Mouse (Mus musculus): ENCODE measurements at regions not wholly inside any gene's neighbourhood (a gene's known extent, or its start where the extent isn't known, plus 50 kb on each side); places are given as distances from the start of the nearest gene placed in this dataset.

DNA sequence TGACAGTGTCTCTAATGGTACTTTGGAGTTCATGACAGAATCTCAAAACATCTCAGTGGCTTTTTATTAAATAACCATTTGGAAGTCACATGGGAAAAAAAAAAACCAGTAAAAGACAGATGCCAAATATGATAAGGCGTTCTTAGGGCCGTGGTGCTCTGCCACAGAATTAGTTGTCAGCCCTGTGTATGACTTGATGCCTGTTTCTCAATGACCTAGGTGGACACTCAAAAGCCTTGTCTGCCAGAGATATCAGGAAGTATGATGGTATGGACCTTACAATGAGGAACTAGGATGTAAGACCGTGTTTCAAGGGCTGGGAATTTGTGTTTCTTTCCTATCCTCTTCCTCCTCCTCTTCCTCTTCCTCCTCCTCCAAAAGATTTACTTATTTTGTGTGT is 364.9 kb downstream of the Cd83 start:
- Histone ChIP-seq H3K27ac (no peak overlapping the region), H3K4me1 (replicated peaks) (no peaks in the 10 kb centered on the region), H3K27me3 (no peaks in the 10 kb centered on the region), H3K36me3 (no peaks in the 10 kb centered on the region), H3K4me3 (no peak overlapping the region), H3K9me3 (replicated peaks) (no peaks in the 10 kb centered on the region), H3K9ac (no peak overlapping the region), H3K4me2 (no peak overlapping the region)
- WGBS: 73% methylated on average over 3 of the region's 3 CpGs
- no peak for ATAC-seq (replicated peaks; ENCODE audit: insufficient number of reproducible peaks, insufficient read depth, low FRiP score, low read depth)

GRCm38 (mm10) chr13:44151526-44151925 is 367.0 kb downstream of the Cd83 start:
- Histone ChIP-seq H3K9ac (no peak overlapping the region), H3K27ac (no peak overlapping the region), H3K9me3 (replicated peaks) (no peaks in the 10 kb centered on the region), H3K36me3 (no peaks in the 10 kb centered on the region), H3K4me1 (replicated peaks) (peaks cover 2% of the 10 kb centered on the region; the same call in 1 of the 2 replicates), H3K27me3 (no peaks in the 10 kb centered on the region), H3K4me3 (no peak overlapping the region), H3K4me2 (no peak overlapping the region)
- 77% methylated on average over 6 of the region's 6 CpGs for WGBS
- no peak for ATAC-seq (replicated peaks; ENCODE audit: insufficient number of reproducible peaks, insufficient read depth, low FRiP score, low read depth)

- Histone ChIP-seq H3K27ac (no peak overlapping the region), H3K9me3 (replicated peaks) (no peaks in the 10 kb centered on the region), H3K4me2 (no peak overlapping the region), H3K4me1 (replicated peaks) (peaks cover 6% of the 10 kb centered on the region; the same call in 1 of the 2 replicates), H3K9ac (no peak overlapping the region), H3K27me3 (no peaks in the 10 kb centered on the region), H3K4me3 (no peak overlapping the region), H3K36me3 (no peaks in the 10 kb centered on the region)
- 54% methylated on average over 10 of the region's 10 CpGs for WGBS
- no peak for ATAC-seq (replicated peaks; ENCODE audit: insufficient number of reproducible peaks, insufficient read depth, low FRiP score, low read depth)
Measured at GRCm38 (mm10) chr13:44152806-44153613, 368.4 kb downstream of the Cd83 start.

- ATAC-seq (replicated peaks; ENCODE audit: insufficient number of reproducible peaks, insufficient read depth, low FRiP score, low read depth): no peak
Measured at GRCm38 (mm10) chr13:44153784-44154183, 369.2 kb downstream of the Cd83 start.

DNA sequence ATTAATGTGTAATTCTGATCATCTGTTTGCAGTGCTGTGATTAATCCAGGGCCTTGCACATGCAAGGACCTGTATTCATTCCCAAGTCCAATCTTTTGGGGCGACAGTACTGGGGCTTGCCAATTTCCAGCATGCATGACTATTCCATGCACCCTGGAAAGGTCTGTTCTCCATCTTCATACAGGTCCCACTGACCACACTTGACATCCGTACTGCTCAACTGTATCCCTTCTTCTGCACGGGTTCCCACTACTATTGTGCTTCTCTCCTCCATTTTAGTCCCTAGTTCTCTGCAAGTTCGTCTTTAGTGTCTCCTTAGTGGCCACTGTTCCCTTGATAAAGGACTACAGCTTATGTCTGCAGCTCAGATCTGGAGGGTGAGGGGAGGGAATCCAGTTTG is 371.4 kb downstream of the Cd83 start:
- H3K4me2 ChIP-seq: no peak overlapping the region
- H3K27me3 ChIP-seq: no peaks in the 10 kb centered on the region
- no peak overlapping the region for H3K27ac ChIP-seq
- ATAC-seq (replicated peaks; ENCODE audit: insufficient number of reproducible peaks, insufficient read depth, low FRiP score, low read depth): no peak
- H3K9me3 ChIP-seq (replicated peaks): no peaks in the 10 kb centered on the region
- H3K36me3 ChIP-seq: no peaks in the 10 kb centered on the region
- H3K4me1 ChIP-seq (replicated peaks): peaks cover 6% of the 10 kb centered on the region; the same call in 1 of the 2 replicates
- H3K4me3 ChIP-seq: no peak overlapping the region
- no peak overlapping the region for H3K9ac ChIP-seq
- 80% methylated on average over 4 of the region's 4 CpGs for WGBS

More at GRCm38 (mm10) chr13:44153784-44154183, 369.2 kb downstream of the Cd83 start:
- WGBS: 90% methylated on average over 5 of the region's 5 CpGs
- no peak overlapping the region for H3K9ac ChIP-seq
- no peaks in the 10 kb centered on the region for H3K9me3 ChIP-seq (replicated peaks)
- H3K4me1 ChIP-seq (replicated peaks): peaks cover 6% of the 10 kb centered on the region; the same call in 1 of the 2 replicates
- H3K27ac ChIP-seq: no peak overlapping the region
- no peak overlapping the region for H3K4me2 ChIP-seq
- no peaks in the 10 kb centered on the region for H3K36me3 ChIP-seq
- H3K27me3 ChIP-seq: no peaks in the 10 kb centered on the region
- H3K4me3 ChIP-seq: no peak overlapping the region

DNA sequence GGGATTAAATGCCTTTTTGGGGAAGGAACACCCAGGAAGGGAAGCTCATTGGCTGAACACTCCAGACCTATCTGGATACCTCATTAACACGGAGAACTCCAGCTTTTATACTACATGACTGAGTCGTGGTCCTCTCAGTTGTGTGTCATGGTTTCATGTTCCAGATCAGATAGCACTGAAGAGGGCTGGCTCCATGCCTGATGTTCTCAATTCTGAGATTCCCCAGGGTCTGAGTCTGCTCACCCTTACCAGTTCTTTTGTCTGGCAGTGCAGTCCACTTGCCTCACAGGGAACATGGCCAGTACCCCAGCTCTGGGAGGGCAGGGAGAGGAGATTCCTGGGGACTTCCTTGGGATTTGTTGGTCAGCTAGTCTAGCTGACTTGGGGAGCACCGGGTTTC is 372.0 kb downstream of the Cd83 start:
- peaks cover 6% of the 10 kb centered on the region; the same call in 1 of the 2 replicates for H3K4me1 ChIP-seq (replicated peaks)
- no peak for ATAC-seq (replicated peaks; ENCODE audit: insufficient number of reproducible peaks, insufficient read depth, low FRiP score, low read depth)
- H3K9me3 ChIP-seq (replicated peaks): no peaks in the 10 kb centered on the region
- H3K36me3 ChIP-seq: no peaks in the 10 kb centered on the region
- H3K27me3 ChIP-seq: no peaks in the 10 kb centered on the region
- H3K9ac ChIP-seq: no peak overlapping the region
- whole genome bisulfite sequencing: 55% methylated on average over 3 of the region's 3 CpGs
- no peak overlapping the region for H3K27ac ChIP-seq
- no peak overlapping the region for H3K4me3 ChIP-seq
- H3K4me2 ChIP-seq: no peak overlapping the region

DNA sequence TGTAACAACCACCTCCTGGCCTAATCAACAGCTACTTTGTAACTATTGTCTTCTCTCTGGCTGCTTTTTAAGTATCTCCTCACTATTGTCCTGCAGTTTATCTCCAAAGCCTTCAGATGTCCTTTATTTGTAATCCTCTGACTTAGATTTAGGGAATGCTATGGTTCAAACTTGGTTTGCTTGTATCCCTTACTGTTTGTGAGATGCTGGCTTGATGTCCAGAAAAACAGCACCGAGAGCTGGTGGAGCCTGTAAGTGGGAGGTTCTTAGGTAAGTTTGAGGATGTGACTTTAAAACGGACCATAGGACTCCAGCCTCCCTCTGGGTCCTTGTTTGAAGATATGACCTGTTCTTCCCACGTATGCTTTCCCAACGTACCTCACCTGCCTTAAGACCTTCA is 372.7 kb downstream of the Cd83 start:
- H3K4me1 ChIP-seq (replicated peaks): peaks cover 6% of the 10 kb centered on the region; the same call in 1 of the 2 replicates
- no peaks in the 10 kb centered on the region for H3K27me3 ChIP-seq
- no peak overlapping the region for H3K27ac ChIP-seq
- H3K9ac ChIP-seq: no peak overlapping the region
- WGBS: 67% methylated on average over 4 of the region's 4 CpGs
- no peak for ATAC-seq (replicated peaks; ENCODE audit: insufficient number of reproducible peaks, insufficient read depth, low FRiP score, low read depth)
- no peak overlapping the region for H3K4me2 ChIP-seq
- no peaks in the 10 kb centered on the region for H3K36me3 ChIP-seq
- no peak overlapping the region for H3K4me3 ChIP-seq
- no peaks in the 10 kb centered on the region for H3K9me3 ChIP-seq (replicated peaks)

DNA sequence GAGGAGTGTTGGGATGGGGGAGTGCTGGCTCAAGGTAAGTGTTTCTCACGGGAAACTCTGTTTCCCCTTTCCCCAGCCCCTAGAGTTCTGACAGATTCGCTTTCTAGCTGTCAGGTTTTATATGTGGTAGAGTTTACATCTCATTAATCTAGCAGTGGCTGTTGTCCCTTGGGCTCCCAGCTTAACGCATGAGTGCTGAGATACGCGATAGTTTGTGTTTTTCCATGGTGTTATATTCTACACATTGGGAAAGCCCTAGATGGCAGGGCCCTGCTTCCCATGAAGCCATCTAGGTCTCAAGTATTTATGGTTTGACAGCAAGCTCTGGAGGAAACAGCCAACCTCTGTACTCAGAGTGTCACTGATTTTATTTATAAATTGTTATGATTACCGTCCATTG is 373.8 kb downstream of the Cd83 start:
- WGBS: 73% methylated on average over 6 of the region's 6 CpGs
- Histone ChIP-seq H3K4me3 (no peak overlapping the region), H3K36me3 (no peaks in the 10 kb centered on the region), H3K27me3 (no peaks in the 10 kb centered on the region), H3K4me1 (replicated peaks) (peaks cover 6% of the 10 kb centered on the region; the same call in 1 of the 2 replicates), H3K9ac (no peak overlapping the region), H3K9me3 (replicated peaks) (no peaks in the 10 kb centered on the region), H3K4me2 (no peak overlapping the region), H3K27ac (no peak overlapping the region)
- no peak for ATAC-seq (replicated peaks; ENCODE audit: insufficient number of reproducible peaks, insufficient read depth, low FRiP score, low read depth)

GRCm38 (mm10) chr13:44159346-44159745 is 374.8 kb downstream of the Cd83 start:
- no peaks in the 10 kb centered on the region for H3K9me3 ChIP-seq (replicated peaks)
- H3K4me1 ChIP-seq (replicated peaks): peaks cover 6% of the 10 kb centered on the region; the same call in 1 of the 2 replicates
- no peak for ATAC-seq (replicated peaks; ENCODE audit: insufficient number of reproducible peaks, insufficient read depth, low FRiP score, low read depth)
- no peaks in the 10 kb centered on the region for H3K27me3 ChIP-seq
- 66% methylated on average over 2 of the region's 2 CpGs for WGBS
- no peak overlapping the region for H3K9ac ChIP-seq
- H3K36me3 ChIP-seq: no peaks in the 10 kb centered on the region
- H3K4me2 ChIP-seq: no peak overlapping the region
- H3K4me3 ChIP-seq: no peak overlapping the region
- no peak overlapping the region for H3K27ac ChIP-seq

GRCm38 (mm10) chr13:44164746-44165145 is 380.2 kb downstream of the Cd83 start:
- Histone ChIP-seq H3K36me3 (no peaks in the 10 kb centered on the region), H3K4me3 (no peak overlapping the region), H3K27ac (peak overlapping the region; percentile 7; the same call in 1 of the 2 replicates), H3K4me2 (no peak overlapping the region), H3K9me3 (replicated peaks) (no peaks in the 10 kb centered on the region), H3K9ac (no peak overlapping the region), H3K4me1 (replicated peaks) (peaks cover 7% of the 10 kb centered on the region; the same call in 1 of the 2 replicates), H3K27me3 (no peaks in the 10 kb centered on the region)
- ATAC-seq (replicated peaks; ENCODE audit: insufficient number of reproducible peaks, insufficient read depth, low FRiP score, low read depth): no peak

- Histone ChIP-seq H3K4me2 (peak overlapping the region; percentile 4; the same call in 1 of the 2 replicates), H3K9me3 (replicated peaks) (no peaks in the 10 kb centered on the region), H3K27ac (no peak overlapping the region), H3K36me3 (no peaks in the 10 kb centered on the region), H3K4me3 (no peak overlapping the region), H3K4me1 (replicated peaks) (peaks cover 7% of the 10 kb centered on the region; the same call in 1 of the 2 replicates), H3K27me3 (no peaks in the 10 kb centered on the region), H3K9ac (no peak overlapping the region)
- no peak for ATAC-seq (replicated peaks; ENCODE audit: insufficient number of reproducible peaks, insufficient read depth, low FRiP score, low read depth)
- 27% methylated on average over 9 of the region's 9 CpGs for WGBS
Measured at GRCm38 (mm10) chr13:44167186-44167585, 382.6 kb downstream of the Cd83 start.

GRCm38 (mm10) chr13:44168186-44168585 is 383.6 kb downstream of the Cd83 start:
- no peak overlapping the region for H3K9ac ChIP-seq
- H3K9me3 ChIP-seq (replicated peaks): no peaks in the 10 kb centered on the region
- H3K27me3 ChIP-seq: no peaks in the 10 kb centered on the region
- H3K27ac ChIP-seq: no peak overlapping the region
- no peak overlapping the region for H3K4me3 ChIP-seq
- ATAC-seq (replicated peaks; ENCODE audit: insufficient number of reproducible peaks, insufficient read depth, low FRiP score, low read depth): no peak
- no peak overlapping the region for H3K4me2 ChIP-seq
- 58% methylated on average over 5 of the region's 5 CpGs for WGBS
- peaks cover 7% of the 10 kb centered on the region; the same call in 1 of the 2 replicates for H3K4me1 ChIP-seq (replicated peaks)
- H3K36me3 ChIP-seq: no peaks in the 10 kb centered on the region

Measured in heart, embryonic 15.5 days (tissue).